Mouse (Mus musculus): Measurements from ENCODE around the gene Defb41. TPM values are rescaled to one million over a fixed set of nuclear protein-coding genes. Genes with fewer than 3 reads are reported as not detected.
"Not testable (repeated sequence)": the region's sequence is repeated elsewhere in the genome, so short reads cannot be mapped to it uniquely, and the experiment has no call there.

Gene Defb41
- polyA plus RNA-seq, 1 experiment from 2014 or later = not detected

GRCm38 (mm10) chr1:18245801-18246580, 18.9 kb downstream of the Defb41 start:
- not testable (repeated sequence) for ATAC-seq (replicated peaks; ENCODE audit: insufficient number of reproducible peaks, low FRiP score, low TSS enrichment); H3K4me3 ChIP-seq (ENCODE audit: low read depth, low read length); H3K27me3 ChIP-seq (ENCODE audit: control insufficient read depth, insufficient read depth, low read length); H3K4me1 ChIP-seq (ENCODE audit: control insufficient read depth, insufficient read depth, low read length); H3K36me3 ChIP-seq (ENCODE audit: control insufficient read depth, insufficient read depth, low read length); H3K9me3 ChIP-seq (replicated peaks; ENCODE audit: control insufficient read depth, low read length); H3K27ac ChIP-seq (ENCODE audit: low read depth, low read length); H3K4me2 ChIP-seq; H3K9ac ChIP-seq (ENCODE audit: low read depth, low read length)
- 82% methylated on average over 9 of the region's 9 CpGs for WGBS (ENCODE audit: insufficient replicate concordance)

- Histone ChIP-seq H3K4me3 (ENCODE audit: low read depth, low read length) (no peak within 1 kb of the TSS), H3K36me3 (ENCODE audit: control insufficient read depth, insufficient read depth, low read length) (no peaks in the 10 kb centered on the region), H3K27ac (ENCODE audit: low read depth, low read length) (no peak within 1 kb of the TSS), H3K4me1 (ENCODE audit: control insufficient read depth, insufficient read depth, low read length) (no peaks in the 10 kb centered on the region), H3K9ac (ENCODE audit: low read depth, low read length) (no peak within 1 kb of the TSS), H3K4me2 (no peak within 1 kb of the TSS), H3K27me3 (ENCODE audit: control insufficient read depth, insufficient read depth, low read length) (no peaks in the 10 kb centered on the region), H3K9me3 (replicated peaks; ENCODE audit: control insufficient read depth, low read length) (no peaks in the 10 kb centered on the region)
- 58% methylated on average over 1 of the region's 1 CpGs for WGBS (ENCODE audit: insufficient replicate concordance)
- ATAC-seq (replicated peaks; ENCODE audit: insufficient number of reproducible peaks, low FRiP score, low TSS enrichment) = no peak
These were observed 27.6 kb downstream of the Defb41 start, which contains the start of gene Defb18 for GRCm38 (mm10) chr1:18237343-18237742. Gene Defb18 (minus strand): TSS chr1:18237443.

- no peaks in the 10 kb centered on the region for H3K36me3 ChIP-seq (ENCODE audit: control insufficient read depth, insufficient read depth, low read length)
- no peak overlapping the region for H3K27ac ChIP-seq (ENCODE audit: low read depth, low read length)
- H3K4me1 ChIP-seq (ENCODE audit: control insufficient read depth, insufficient read depth, low read length) = no peaks in the 10 kb centered on the region
- no peak overlapping the region for H3K4me2 ChIP-seq
- H3K27me3 ChIP-seq (ENCODE audit: control insufficient read depth, insufficient read depth, low read length) = no peaks in the 10 kb centered on the region
- no peak overlapping the region for H3K4me3 ChIP-seq (ENCODE audit: low read depth, low read length)
- ATAC-seq (replicated peaks; ENCODE audit: insufficient number of reproducible peaks, low FRiP score, low TSS enrichment) = no peak
- 12% methylated on average over 3 of the region's 3 CpGs for WGBS (ENCODE audit: insufficient replicate concordance)
- no peaks in the 10 kb centered on the region for H3K9me3 ChIP-seq (replicated peaks; ENCODE audit: control insufficient read depth, low read length)
- H3K9ac ChIP-seq (ENCODE audit: low read depth, low read length) = no peak overlapping the region
These were observed 41.5 kb downstream of the Defb41 start for GRCm38 (mm10) chr1:18223385-18223945.

Other genes starting within 250 kb of the Defb41 start
- gene Crisp4, start 119.2 kb downstream of the Defb41 start, polyA plus RNA-seq (2014; fragmentation: Nextera tagmentation; extraction: Ambion mirVana) = not detected in 2 replicates
- gene Defb18, start 27.7 kb downstream of the Defb41 start, polyA plus RNA-seq (2014; fragmentation: Nextera tagmentation; extraction: Ambion mirVana) = not detected in 2 replicates

Data from heart, embryonic 11.5 days (tissue).